Mouse (Mus musculus): ENCODE measurements at regions not wholly inside any gene's neighbourhood (a gene's known extent, or its start where the extent isn't known, plus 50 kb on each side); places are given as distances from the start of the nearest gene placed in this dataset.

DNA sequence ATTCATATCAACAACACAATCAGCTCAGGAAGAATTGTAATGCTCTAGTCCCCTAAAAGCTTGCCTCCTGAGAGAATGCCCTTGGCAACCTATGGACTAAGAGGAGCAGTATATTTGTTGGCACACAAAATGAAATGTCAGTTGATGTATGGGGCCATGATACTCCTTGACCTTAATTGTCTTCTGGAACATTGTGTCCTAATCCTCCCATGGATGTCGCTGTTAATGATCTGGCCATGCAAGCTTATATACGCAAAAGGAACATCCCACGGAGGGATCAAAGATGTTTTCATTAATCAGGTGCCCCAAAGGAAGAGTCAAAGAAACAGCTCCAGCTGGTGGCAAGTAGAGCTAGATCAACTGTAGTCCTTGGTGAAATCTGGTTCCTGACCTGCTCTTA lies 178.0 kb downstream of the Mid1ip1 start:
- H3K27ac ChIP-seq (ENCODE audit: low read depth): no peak overlapping the region
- 60% methylated on average over 3 of the region's 3 CpGs for WGBS

DNA sequence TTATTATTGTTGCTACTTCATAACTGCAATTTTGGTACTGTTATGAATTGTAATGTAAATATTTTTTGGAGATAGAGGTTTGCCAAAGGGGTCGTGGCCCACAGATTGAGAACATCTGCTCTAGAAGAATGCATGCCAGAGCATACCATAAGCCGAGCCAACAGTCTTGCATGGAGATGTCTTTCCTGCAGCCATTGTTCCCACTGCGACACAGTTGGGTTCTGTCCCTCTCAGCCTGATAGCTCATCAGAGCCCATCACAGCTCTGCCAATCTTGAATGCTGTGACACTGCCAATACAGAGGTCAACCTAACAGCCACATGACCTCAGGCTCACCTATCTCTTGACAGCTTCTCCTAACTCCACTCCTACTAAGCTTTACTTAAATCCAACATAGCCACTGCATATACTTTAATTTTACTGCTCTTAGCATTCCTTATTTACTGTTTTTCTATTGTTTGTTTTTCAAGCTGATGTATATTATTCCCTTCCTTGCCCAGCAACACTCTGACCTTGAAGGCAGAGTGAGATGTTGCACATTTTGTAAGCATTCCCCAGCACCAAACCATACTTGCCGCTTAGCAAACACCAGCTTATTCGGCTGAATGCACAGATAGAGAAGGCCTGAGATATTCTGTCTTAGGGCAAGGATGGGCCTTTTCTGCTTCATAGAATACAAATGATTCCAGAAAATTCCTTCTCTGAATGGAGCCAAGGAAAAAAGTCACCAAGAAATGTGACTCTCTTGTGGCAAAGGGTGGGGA lies 181.6 kb downstream of the Mid1ip1 start:
- no peaks in the 10 kb centered on the region for H3K36me3 ChIP-seq (ENCODE audit: insufficient read depth)
- H3K4me3 ChIP-seq (ENCODE audit: low read depth, low read length): no peak overlapping the region
- 63% methylated on average over 5 of the region's 5 CpGs for WGBS
- H3K4me2 ChIP-seq: no peak overlapping the region
- ATAC-seq (ENCODE audit: insufficient read depth): peak; percentile 96
- H3K4me1 ChIP-seq (ENCODE audit: insufficient read depth): no peaks in the 10 kb centered on the region
- peak overlapping the region; percentile 48; the same call in 1 of the 2 replicates for H3K27ac ChIP-seq (ENCODE audit: low read depth)
- peak; percentile 81 for DNase-seq
- TF ChIP-seq CTCF (IDR thresholded peaks at IDR 0.05; ENCODE audit: low read depth): no peak
- H3K9me3 ChIP-seq (ENCODE audit: low read depth, low read length): no peaks in the 10 kb centered on the region
- H3K9ac ChIP-seq: no peak overlapping the region
- H3K27me3 ChIP-seq (ENCODE audit: insufficient read depth, low read length): no peaks in the 10 kb centered on the region

More for the DNA sequence above, 178.0 kb downstream of the Mid1ip1 start:
- Histone ChIP-seq H3K4me1 (ENCODE audit: insufficient read depth) (no peaks in the 10 kb centered on the region), H3K36me3 (ENCODE audit: insufficient read depth) (no peaks in the 10 kb centered on the region), H3K9me3 (ENCODE audit: low read depth, low read length) (no peaks in the 10 kb centered on the region), H3K4me3 (ENCODE audit: low read depth, low read length) (no peak overlapping the region), H3K27me3 (ENCODE audit: insufficient read depth, low read length) (no peaks in the 10 kb centered on the region), H3K9ac (no peak overlapping the region), H3K4me2 (no peak overlapping the region)
- ATAC-seq (ENCODE audit: insufficient read depth): no peak
- TF ChIP-seq CTCF (IDR thresholded peaks at IDR 0.05; ENCODE audit: low read depth): no peak
- no peak for DNase-seq

DNA sequence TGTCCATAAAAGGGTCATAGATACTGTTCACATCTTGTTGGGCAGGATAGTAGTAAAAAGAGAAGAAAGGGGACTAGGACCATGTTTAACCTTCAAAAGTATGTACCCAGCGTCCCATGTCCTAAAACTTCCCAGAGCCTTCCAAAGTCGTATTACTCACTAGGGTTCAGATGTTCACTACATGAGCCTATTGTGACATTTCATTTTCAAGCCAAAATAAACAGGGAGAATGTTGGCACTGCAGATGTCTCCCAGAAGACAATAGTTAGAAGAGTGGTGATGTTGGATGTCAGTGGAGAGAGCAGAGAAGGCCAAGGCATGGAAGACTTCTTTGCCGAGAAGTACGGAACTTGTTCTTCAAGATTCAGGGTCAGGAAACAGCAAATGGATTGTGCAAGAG lies 187.9 kb downstream of the Mid1ip1 start:
- H3K4me1 ChIP-seq (ENCODE audit: insufficient read depth): no peaks in the 10 kb centered on the region
- no peaks in the 10 kb centered on the region for H3K9me3 ChIP-seq (ENCODE audit: low read depth, low read length)
- no peak for ATAC-seq (ENCODE audit: insufficient read depth)
- no peak overlapping the region for H3K4me3 ChIP-seq (ENCODE audit: low read depth, low read length)
- no peak overlapping the region for H3K4me2 ChIP-seq
- 67% methylated on average over 4 of the region's 4 CpGs for WGBS
- H3K36me3 ChIP-seq (ENCODE audit: insufficient read depth): no peaks in the 10 kb centered on the region
- H3K27ac ChIP-seq (ENCODE audit: low read depth): no peak overlapping the region
- no peaks in the 10 kb centered on the region for H3K27me3 ChIP-seq (ENCODE audit: insufficient read depth, low read length)
- H3K9ac ChIP-seq: no peak overlapping the region
- TF ChIP-seq CTCF (IDR thresholded peaks at IDR 0.05; ENCODE audit: low read depth): no peak
- DNase-seq: no peak

DNA sequence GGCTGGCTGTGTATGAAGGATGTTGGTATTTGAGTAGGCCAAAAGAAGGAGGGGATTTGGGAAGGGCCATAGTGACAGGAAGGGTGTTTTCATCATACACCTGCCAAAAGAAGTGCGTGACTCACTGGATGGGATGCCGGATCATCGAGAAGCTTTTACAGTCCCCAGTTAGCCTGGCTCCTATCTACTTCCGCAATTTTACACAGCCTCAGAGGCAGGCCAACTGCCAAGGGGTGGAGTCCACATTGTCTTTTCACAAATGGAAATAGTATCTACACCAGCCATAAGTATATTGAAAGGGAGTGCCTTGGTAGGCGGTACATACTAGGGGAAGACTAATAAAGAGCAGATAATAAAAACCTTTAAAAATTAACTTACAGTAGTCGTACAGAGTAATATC lies 189.3 kb downstream of the Mid1ip1 start:
- no peak overlapping the region for H3K9ac ChIP-seq
- TF ChIP-seq CTCF (IDR thresholded peaks at IDR 0.05; ENCODE audit: low read depth): no peak
- H3K36me3 ChIP-seq (ENCODE audit: insufficient read depth): no peaks in the 10 kb centered on the region
- WGBS: 88% methylated on average over 6 of the region's 6 CpGs
- H3K27me3 ChIP-seq (ENCODE audit: insufficient read depth, low read length): no peaks in the 10 kb centered on the region
- ATAC-seq (ENCODE audit: insufficient read depth) (no peak), DNase-seq (no peak)
- no peaks in the 10 kb centered on the region for H3K4me1 ChIP-seq (ENCODE audit: insufficient read depth)
- no peak overlapping the region for H3K4me2 ChIP-seq
- no peak overlapping the region for H3K27ac ChIP-seq (ENCODE audit: low read depth)
- H3K4me3 ChIP-seq (ENCODE audit: low read depth, low read length): no peak overlapping the region
- H3K9me3 ChIP-seq (ENCODE audit: low read depth, low read length): no peaks in the 10 kb centered on the region

DNA sequence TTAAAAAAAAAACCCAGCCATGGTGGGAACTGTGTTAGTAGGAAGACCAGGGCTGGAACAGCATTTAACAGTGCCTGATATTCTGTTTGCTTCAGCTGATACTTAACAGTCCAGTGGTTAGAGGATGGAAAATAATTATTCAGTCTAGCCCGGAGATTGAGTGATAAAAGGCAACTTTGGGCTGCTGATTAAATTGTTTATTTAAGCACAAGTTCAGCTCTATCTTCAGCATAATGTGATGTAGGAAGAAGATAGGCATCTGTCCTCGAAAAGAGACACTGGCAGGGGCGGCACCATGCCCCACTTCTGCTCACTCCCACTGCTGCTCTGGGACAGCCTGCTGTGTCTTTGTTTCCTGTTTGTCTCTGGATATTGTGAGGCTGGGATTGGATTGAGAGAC lies 190.1 kb downstream of the Mid1ip1 start:
- H3K27ac ChIP-seq (ENCODE audit: low read depth): no peak overlapping the region
- H3K27me3 ChIP-seq (ENCODE audit: insufficient read depth, low read length): no peaks in the 10 kb centered on the region
- H3K4me1 ChIP-seq (ENCODE audit: insufficient read depth): no peaks in the 10 kb centered on the region
- DNase-seq: no peak
- H3K4me2 ChIP-seq: no peak overlapping the region
- no peak overlapping the region for H3K4me3 ChIP-seq (ENCODE audit: low read depth, low read length)
- H3K9me3 ChIP-seq (ENCODE audit: low read depth, low read length): no peaks in the 10 kb centered on the region
- no peak for TF ChIP-seq CTCF (IDR thresholded peaks at IDR 0.05; ENCODE audit: low read depth)
- WGBS: 48% methylated on average over 3 of the region's 3 CpGs
- no peaks in the 10 kb centered on the region for H3K36me3 ChIP-seq (ENCODE audit: insufficient read depth)
- no peak for ATAC-seq (ENCODE audit: insufficient read depth)
- H3K9ac ChIP-seq: no peak overlapping the region

DNA sequence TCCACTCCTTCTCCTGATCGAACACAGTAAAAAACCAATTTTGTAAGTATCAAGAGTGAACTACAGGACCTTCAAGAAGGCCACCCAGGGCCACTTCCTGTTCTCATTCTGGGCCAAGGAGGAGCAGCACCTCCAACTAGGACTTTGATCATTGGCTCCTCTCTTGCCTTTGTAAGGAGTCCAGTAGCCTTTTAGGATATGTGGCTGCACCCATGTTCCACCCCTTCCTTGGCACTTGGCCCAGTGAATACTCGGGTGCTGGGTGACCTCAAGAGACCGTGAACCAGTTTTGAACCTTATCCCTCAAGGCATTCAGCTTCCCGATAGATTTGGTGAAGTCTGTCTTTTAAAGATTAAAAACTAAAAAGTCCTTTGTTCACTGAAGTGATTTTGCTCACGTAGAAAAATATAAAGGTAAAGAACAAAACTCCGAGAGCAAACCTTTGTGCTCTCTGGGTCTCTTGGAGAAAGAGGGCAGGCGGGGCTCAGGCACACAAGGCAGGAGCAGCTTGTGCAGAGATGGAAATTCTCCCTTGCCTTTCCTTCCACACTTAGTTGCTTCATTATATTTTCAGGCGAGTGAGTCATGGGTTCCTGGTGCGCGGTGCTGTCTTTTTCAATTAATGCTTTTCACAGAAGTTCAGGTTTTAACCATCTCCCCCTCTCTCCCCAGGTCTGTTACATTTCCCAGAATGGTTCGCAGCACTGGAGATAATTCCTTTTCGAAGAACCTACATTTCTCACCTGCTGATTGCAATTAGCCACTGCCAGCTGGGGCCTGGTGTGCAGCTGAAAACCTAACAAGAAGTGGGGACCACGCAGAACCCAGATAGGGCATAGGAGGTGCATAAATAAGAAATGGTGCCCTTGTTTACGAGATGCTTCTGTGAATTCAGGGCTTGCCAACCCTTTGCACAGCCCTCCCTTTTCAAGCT lies 196.6 kb downstream of the Mid1ip1 start:
- H3K9me3 ChIP-seq (ENCODE audit: low read depth, low read length): no peaks in the 10 kb centered on the region
- no peak overlapping the region for H3K9ac ChIP-seq
- no peak overlapping the region for H3K4me3 ChIP-seq (ENCODE audit: low read depth, low read length)
- DNase-seq (no peak), ATAC-seq (ENCODE audit: insufficient read depth) (no peak)
- H3K4me2 ChIP-seq: no peak overlapping the region
- H3K27ac ChIP-seq (ENCODE audit: low read depth): no peak overlapping the region
- no peaks in the 10 kb centered on the region for H3K4me1 ChIP-seq (ENCODE audit: insufficient read depth)
- WGBS: 76% methylated on average over 14 of the region's 14 CpGs
- no peaks in the 10 kb centered on the region for H3K36me3 ChIP-seq (ENCODE audit: insufficient read depth)
- TF ChIP-seq CTCF (IDR thresholded peaks at IDR 0.05; ENCODE audit: low read depth): no peak
- H3K27me3 ChIP-seq (ENCODE audit: insufficient read depth, low read length): no peaks in the 10 kb centered on the region

Data from lung, embryonic 14.5 days (tissue).